Mouse (Mus musculus): ENCODE results near the gene Vcam1. TPM values are rescaled to one million over a fixed set of nuclear protein-coding genes. Genes with fewer than 3 reads are reported as not detected.
A peak's percentile ranks its signal among the peaks of the same experiment; 100 is the strongest.

Gene Vcam1
- polyA plus RNA-seq, 1 experiment from 2014 or later = 106 TPM

- peak overlapping the region; percentile 81 for H3K27ac ChIP-seq
- H3K9ac ChIP-seq = no peak overlapping the region
- no peaks in the 10 kb centered on the region for H3K36me3 ChIP-seq
- H3K27me3 ChIP-seq = no peaks in the 10 kb centered on the region
- peak overlapping the region; percentile 13; the same call in 1 of the 2 replicates for H3K4me2 ChIP-seq
- ATAC-seq (ENCODE audit: borderline replicate concordance, extremely low read depth, low FRiP score, low TSS enrichment) = peak; percentile 91
- no peaks in the 10 kb centered on the region for H3K9me3 ChIP-seq
- H3K4me1 ChIP-seq = peaks cover 8% of the 10 kb centered on the region; the same call in 1 of the 2 replicates
- 16% methylated on average over 8 of the region's 8 CpGs for WGBS
- no peak overlapping the region for H3K4me3 ChIP-seq
These were observed 49.2 kb downstream of the Vcam1 start for GRCm38 (mm10) chr3:116080166-116080788.

DNA sequence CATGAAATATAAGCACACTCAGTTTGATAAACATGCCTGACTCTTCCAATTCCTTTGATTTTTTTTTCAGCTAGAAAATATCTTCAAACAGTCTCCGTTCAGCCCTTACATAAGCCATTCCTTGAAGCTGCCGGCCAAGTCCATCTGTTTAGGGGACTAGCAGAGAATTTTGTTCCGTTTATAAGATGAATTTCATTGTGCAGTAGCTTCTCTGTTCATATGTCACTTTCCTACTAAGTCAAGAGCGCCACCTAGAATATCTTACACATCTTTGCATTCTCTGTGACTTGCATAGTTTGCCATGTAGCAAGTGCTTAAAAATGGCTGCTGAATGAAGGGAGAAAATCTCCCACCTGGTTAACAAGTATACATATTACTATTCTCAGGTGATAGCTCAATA is 51.0 kb downstream of the Vcam1 start:
- WGBS = 38% methylated on average over 4 of the region's 4 CpGs
- no peak for ATAC-seq (ENCODE audit: borderline replicate concordance, extremely low read depth, low FRiP score, low TSS enrichment)
- no peak overlapping the region for H3K9ac ChIP-seq

GRCm38 (mm10) chr3:116076739-116077138 is 52.7 kb downstream of the Vcam1 start:
- 81% methylated on average over 2 of the region's 2 CpGs for WGBS
- H3K9ac ChIP-seq = no peak overlapping the region
- peaks cover 14% of the 10 kb centered on the region; the same call in 1 of the 2 replicates for H3K4me1 ChIP-seq

More for the DNA sequence above, 51.0 kb downstream of the Vcam1 start:
- Histone ChIP-seq H3K4me1 (peaks cover 10% of the 10 kb centered on the region; the same call in 1 of the 2 replicates), H3K4me2 (no peak overlapping the region), H3K27ac (no peak overlapping the region), H3K27me3 (no peaks in the 10 kb centered on the region), H3K36me3 (no peaks in the 10 kb centered on the region), H3K9me3 (no peaks in the 10 kb centered on the region), H3K4me3 (no peak overlapping the region)

DNA sequence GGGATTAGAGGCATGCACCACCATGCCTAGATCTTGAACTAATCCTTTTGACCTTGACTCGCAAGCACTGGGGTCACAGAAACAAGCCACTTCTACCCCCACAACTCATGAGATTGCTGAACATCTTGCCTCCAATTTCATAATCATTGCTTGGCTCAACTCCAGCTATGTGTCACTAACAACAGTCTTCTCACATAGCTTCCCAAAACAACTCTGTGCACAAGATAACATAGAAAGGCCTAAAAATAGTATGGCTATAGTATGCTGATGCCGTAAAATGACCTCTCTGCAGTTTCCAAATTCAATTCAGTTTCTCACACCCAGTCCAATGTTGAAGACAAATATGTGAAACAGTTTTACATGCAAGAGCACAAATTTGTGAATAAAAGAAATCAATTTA is 56.9 kb downstream of the Vcam1 start:
- 0 out of 2 replicates have a peak overlapping the region, but pooled peaks have one; percentile 3 for H3K27ac ChIP-seq

More at GRCm38 (mm10) chr3:116076739-116077138, 52.7 kb downstream of the Vcam1 start:
- no peak overlapping the region for H3K4me2 ChIP-seq
- H3K27ac ChIP-seq = no peak overlapping the region
- no peaks in the 10 kb centered on the region for H3K36me3 ChIP-seq
- no peak overlapping the region for H3K4me3 ChIP-seq
- H3K9me3 ChIP-seq = no peaks in the 10 kb centered on the region
- H3K27me3 ChIP-seq = no peaks in the 10 kb centered on the region
- ATAC-seq (ENCODE audit: borderline replicate concordance, extremely low read depth, low FRiP score, low TSS enrichment) = no peak

DNA sequence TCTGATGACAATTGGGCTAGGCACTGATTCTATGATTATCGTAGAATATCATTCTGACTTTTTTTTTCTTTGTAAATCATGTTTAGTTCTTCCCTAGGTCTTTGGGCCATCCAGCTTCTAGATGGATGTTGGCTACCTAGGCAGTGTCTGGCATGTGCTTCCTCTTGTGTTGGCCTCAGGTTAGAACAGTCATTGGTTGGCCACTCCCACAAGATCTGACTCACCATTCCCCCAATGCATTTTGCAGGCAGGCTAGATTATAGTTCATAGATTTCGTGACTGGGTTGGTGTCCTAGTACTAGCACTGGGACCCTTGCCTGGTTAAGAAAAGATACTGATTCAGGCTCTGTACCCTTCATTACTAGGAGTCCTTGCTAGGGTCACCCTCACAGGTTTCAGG is 67.3 kb downstream of the Vcam1 start:
- ATAC-seq (ENCODE audit: borderline replicate concordance, extremely low read depth, low FRiP score, low TSS enrichment) = no peak
- no peak overlapping the region for H3K9ac ChIP-seq
- no peaks in the 10 kb centered on the region for H3K36me3 ChIP-seq
- H3K27me3 ChIP-seq = no peaks in the 10 kb centered on the region
- no peaks in the 10 kb centered on the region for H3K4me1 ChIP-seq
- no peak overlapping the region for H3K27ac ChIP-seq
- H3K4me3 ChIP-seq = no peak overlapping the region
- 92% methylated on average over 2 of the region's 2 CpGs for WGBS
- H3K9me3 ChIP-seq = no peaks in the 10 kb centered on the region
- no peak overlapping the region for H3K4me2 ChIP-seq

More for the DNA sequence above, 56.9 kb downstream of the Vcam1 start:
- Histone ChIP-seq H3K4me3 (no peak overlapping the region), H3K27me3 (no peaks in the 10 kb centered on the region), H3K9me3 (no peaks in the 10 kb centered on the region), H3K4me2 (no peak overlapping the region), H3K9ac (no peak overlapping the region), H3K4me1 (0 out of 2 replicates have a peak, but pooled peaks cover 6% of the 10 kb centered on the region), H3K36me3 (no peaks in the 10 kb centered on the region)
- ATAC-seq (ENCODE audit: borderline replicate concordance, extremely low read depth, low FRiP score, low TSS enrichment) = peak; percentile 74; the same call in 1 of the 2 replicates
- WGBS = 41% methylated on average over 2 of the region's 2 CpGs

GRCm38 (mm10) chr3:116060320-116060719 is 69.2 kb downstream of the Vcam1 start:
- 87% methylated on average over 5 of the region's 5 CpGs for WGBS
- Histone ChIP-seq H3K4me3 (no peak overlapping the region), H3K27me3 (no peaks in the 10 kb centered on the region), H3K9ac (no peak overlapping the region), H3K27ac (no peak overlapping the region), H3K4me2 (no peak overlapping the region), H3K36me3 (no peaks in the 10 kb centered on the region), H3K4me1 (no peaks in the 10 kb centered on the region), H3K9me3 (no peaks in the 10 kb centered on the region)
- no peak for ATAC-seq (ENCODE audit: borderline replicate concordance, extremely low read depth, low FRiP score, low TSS enrichment)

Other genes with a start within 250 kb of the Vcam1 start
- 24.2 and 25.8 TPM in 2 replicates for gene Dph5, start 241.9 kb downstream of the Vcam1 start, polyA plus RNA-seq (2015; fragmentation: Nextera tagmentation; extraction: Ambion mirVana)
- gene Slc30a7, start 122.3 kb downstream of the Vcam1 start, polyA plus RNA-seq (2015; fragmentation: Nextera tagmentation; extraction: Ambion mirVana) = 31.0 and 34.1 TPM in 2 replicates
- 17.8 and 19.4 TPM in 2 replicates for gene Extl2, start 122.2 kb downstream of the Vcam1 start, polyA plus RNA-seq (2015; fragmentation: Nextera tagmentation; extraction: Ambion mirVana)
- gene Gpr88, start 123.8 kb upstream of the Vcam1 start, polyA plus RNA-seq (2015; fragmentation: Nextera tagmentation; extraction: Ambion mirVana) = 1.3 and 1.4 TPM in 2 replicates